Mouse (Mus musculus) lung, adult 2 months (tissue): ENCODE data around the gene Cpne9. TPM values are rescaled to one million over a fixed set of nuclear protein-coding genes. Genes with fewer than 3 reads are reported as not detected.

Experiments
- DNase-seq: peaks from one replicate; pipeline ENCODE4 v3.0.0; 2022
- H3K4me1 ChIP-seq: fragments of 200-500 bp; 2 replicates; pipeline ENCODE4 v1.6.1; 2011; ENCODE audit warnings: low read length; ENCODE audit not compliant: control insufficient read depth, insufficient read depth
- H3K4me3 ChIP-seq: fragments of 200-500 bp; replicated peaks from 2 replicates; pipeline ENCODE3; 2011; ENCODE audit warnings: low read depth, mild to moderate bottlenecking, control low read depth, low read length; ENCODE audit errors: extremely low read depth
- CTCF ChIP-seq: fragments of 200-500 bp; IDR thresholded peaks from 2 replicates; pipeline ENCODE4 v1.5.1; 2011; ENCODE audit warnings: mild to moderate bottlenecking, low read length, control low read depth; ENCODE audit not compliant: insufficient read depth
- POLR2A ChIP-seq: fragments of 200-500 bp; IDR thresholded peaks from 2 replicates; pipeline ENCODE4 v1.6.1; 2011; ENCODE audit warnings: low read depth, mild to moderate bottlenecking, control low read depth, low read length, borderline replicate concordance; ENCODE audit errors: extremely low read depth
- WGBS: fragments of 180-500 bp; shearing (Covaris S2); methylation state at CpG from one replicate; pipeline ENCODE4 v1.1.7; 2018; 5-methylcytosine and 5-hydroxymethylcytosine counted together
- polyA plus RNA-seq: library from polyadenylated mRNA; depleted of rRNA; stranded (reverse); fragments of >200 nt; gene quantifications from 2 replicates; pipeline ENCODE4 v1.2.3, GENCODE M21; 2012; rRNA removed

Cpne9 gene
- 0.06 TPM in 1 of 2 replicates, not detected in the other for polyA plus RNA-seq

DNA sequence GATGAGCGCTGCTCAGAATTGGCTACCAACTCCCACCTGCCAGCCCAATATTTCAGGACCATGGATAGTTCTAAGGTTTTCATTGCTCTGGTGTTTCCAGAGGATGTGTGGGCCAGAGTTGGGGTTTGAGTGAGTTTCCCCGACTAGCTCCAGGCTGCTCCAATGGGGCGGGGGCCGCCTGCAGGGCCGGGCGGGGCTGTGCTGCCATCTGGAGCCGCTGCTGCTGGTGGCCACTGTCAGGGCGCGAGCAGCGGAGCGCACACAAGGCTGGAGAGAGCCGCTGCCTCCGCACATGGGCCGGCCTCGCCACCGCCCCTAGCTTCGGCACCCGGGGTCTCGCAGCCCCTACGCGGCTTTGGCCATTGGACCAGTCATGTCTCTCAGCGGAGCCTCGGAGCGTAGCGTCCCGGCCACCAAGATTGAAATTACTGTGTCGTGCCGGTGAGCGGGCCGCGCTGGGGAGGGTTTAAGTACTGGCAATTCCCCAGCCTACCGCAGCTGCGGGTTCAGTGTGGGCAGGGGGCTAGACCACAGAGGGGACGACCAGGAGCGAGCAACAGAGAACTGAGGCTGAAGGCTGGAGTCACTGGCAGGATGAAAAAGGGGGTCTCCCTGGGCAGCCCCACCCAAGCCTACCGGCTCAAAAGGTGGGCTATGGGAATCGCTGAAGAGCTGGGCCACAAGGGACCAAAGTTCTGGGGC, at the start of gene Cpne9:
Gene Cpne9, plus strand, starts transcription at position 207 of the 702 bp plus-strand sequence.
- TF ChIP-seq POLR2A (no peak), CTCF (no peak)
- DNase-seq, result no peak
- Histone ChIP-seq H3K4me3 (no peak within 1 kb of the TSS), H3K4me1 (0 out of 2 replicates have a peak, but pooled peaks cover 2% of the 10 kb centered on the region)
- 4% methylated on average over 37 of the region's 37 CpGs for WGBS

DNA sequence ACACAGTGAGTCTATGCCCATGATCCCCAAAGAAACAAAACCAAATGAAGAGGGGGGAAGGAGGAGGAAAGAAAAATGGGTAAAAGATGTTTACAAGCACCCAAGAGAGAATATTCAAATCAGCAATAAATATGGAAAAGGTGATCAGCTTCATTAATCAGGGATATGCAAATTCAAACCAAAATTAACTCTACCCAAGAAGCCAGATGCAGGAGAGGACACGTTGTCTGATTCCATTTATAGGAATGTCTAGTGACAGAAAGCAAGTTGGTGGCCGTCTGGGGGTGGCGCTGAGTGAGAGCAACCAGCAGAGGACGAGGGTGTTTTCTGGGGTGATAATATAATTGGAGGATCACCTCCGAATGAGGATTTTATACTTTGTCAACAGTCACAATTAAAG, 47.0 kb upstream of the Cpne9 start:
- TF ChIP-seq POLR2A, result no peak
- no peak for TF ChIP-seq CTCF
- DNase-seq, result no peak
- 62% methylated on average over 5 of the region's 5 CpGs for WGBS
- Histone ChIP-seq H3K4me1 (peaks cover 10% of the 10 kb centered on the region), H3K4me3 (no peak overlapping the region)

DNA sequence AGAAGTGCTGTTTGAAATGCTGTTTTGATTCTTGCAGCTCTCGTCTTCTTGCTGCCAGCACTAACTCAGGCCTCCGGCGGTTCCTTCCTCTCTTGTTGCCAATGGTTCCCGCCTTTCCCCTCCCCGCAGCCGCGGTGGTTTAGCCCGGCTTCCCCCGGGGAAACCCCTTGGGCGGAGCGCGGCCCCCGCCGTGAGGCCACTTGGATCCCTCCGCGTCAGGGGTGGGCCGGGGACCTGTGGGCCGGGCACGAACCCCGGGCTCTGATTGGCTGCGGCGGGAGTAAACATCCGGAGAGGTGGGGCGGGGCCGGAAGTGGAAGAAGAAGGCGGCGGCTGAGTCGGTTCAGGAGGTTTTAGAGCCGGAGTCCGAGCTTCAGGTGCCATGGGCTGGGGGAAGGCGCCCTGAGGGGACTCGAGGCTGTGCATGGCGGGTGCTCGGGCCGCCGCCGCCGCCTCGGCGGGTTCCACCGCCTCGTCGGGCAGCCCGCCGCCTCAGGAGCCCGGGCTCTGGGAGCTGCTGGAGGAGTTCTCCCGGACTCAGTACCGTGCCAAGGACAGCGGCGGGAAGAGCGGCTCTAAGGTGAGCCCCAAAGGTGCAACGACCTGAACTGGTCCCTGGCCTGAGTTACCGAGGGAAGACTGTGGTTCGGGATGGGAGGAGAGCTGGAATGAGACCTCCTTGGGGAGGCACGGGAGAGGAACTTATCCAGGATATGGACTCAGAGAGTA, 44.4 kb upstream of the Cpne9 start, which contains the start of gene Mtmr14:
Gene Mtmr14, plus strand, starts transcription at position 302 of the 729 bp plus-strand sequence.
- H3K4me1 ChIP-seq, result peaks cover 10% of the 10 kb centered on the region
- H3K4me3 ChIP-seq, result peak within 1 kb of the TSS; percentile 99
- under 1% methylated on average over 52 of the region's 55 CpGs for WGBS
- DNase-seq, result peak; percentile 99
- TF ChIP-seq CTCF, result no peak
- TF ChIP-seq POLR2A, result peak; percentile 38; the same call in 1 of the 2 replicates

DNA sequence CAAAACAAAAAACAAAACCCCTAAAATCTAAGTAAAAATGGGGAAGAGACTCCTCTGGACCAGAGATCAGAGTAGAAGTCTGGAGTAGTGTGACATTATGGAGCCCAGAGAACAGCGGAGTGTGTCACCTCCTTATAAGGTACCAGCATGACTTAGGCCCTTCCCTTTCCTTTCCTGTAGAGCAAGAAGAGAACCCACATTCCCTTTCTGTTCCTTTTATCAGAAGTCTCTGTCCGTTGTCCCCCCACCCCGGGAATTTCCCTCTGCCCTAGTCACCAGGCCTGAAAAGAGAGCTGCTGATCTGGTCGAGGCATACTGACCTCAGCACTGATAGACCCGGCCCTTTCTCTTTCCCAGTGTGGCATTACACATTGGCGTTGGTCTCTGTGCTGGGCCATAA, 43.7 kb upstream of the Cpne9 start:
- Histone ChIP-seq H3K4me1 (peaks cover 10% of the 10 kb centered on the region), H3K4me3 (peak overlapping the region; percentile 99)
- WGBS, result 12% methylated on average over 6 of the region's 6 CpGs
- DNase-seq, result no peak
- TF ChIP-seq POLR2A (no peak), CTCF (no peak)

DNA sequence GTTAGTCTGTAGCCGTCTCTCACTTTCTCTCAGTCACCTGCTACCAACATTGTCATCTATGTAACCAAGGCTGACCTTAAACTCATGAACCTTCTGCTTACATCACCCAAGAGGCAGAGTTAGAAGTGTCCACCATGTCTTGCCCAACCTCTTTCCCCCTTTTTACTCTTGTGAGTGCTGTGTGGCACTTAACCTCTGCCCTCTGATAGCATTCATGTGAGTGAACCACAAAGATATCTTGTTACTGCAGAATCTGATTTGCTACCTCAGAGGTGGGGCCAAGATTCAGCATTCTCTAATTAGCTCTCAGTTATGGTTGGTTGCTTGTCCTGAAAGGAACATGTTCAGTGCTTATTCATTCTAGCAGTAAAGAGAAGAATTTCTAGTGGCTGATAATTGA, 39.4 kb upstream of the Cpne9 start:
- Histone ChIP-seq H3K4me3 (no peak overlapping the region), H3K4me1 (peaks cover 8% of the 10 kb centered on the region)
- DNase-seq, result no peak
- 75% methylated on average over 1 of the region's 1 CpGs for WGBS
- TF ChIP-seq CTCF (no peak), POLR2A (no peak)

DNA sequence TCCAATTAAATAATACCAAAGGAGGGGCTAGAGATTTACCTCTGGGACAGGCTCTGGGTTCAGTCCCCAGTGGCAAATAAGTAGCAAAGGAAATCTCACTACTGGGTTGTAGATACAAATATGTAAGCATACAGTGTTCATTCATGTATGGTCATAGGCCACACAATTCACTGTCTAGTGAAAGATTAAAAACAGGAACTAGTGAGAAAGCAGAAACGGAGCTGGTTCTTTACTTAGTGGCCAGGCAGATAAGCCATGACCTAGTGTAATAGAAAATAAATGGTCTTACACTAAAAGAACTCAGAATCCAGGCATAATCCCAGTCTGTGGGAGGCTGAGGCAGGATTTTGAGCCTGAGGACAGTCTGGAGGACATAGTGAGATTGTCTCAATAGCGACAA, 36.5 kb upstream of the Cpne9 start:
- DNase-seq, result no peak
- 77% methylated on average over 2 of the region's 2 CpGs for WGBS
- no peak for TF ChIP-seq POLR2A
- TF ChIP-seq CTCF, result no peak
- H3K4me1 ChIP-seq, result no peaks in the 10 kb centered on the region; the same call in 1 of the 2 replicates
- no peak overlapping the region for H3K4me3 ChIP-seq

DNA sequence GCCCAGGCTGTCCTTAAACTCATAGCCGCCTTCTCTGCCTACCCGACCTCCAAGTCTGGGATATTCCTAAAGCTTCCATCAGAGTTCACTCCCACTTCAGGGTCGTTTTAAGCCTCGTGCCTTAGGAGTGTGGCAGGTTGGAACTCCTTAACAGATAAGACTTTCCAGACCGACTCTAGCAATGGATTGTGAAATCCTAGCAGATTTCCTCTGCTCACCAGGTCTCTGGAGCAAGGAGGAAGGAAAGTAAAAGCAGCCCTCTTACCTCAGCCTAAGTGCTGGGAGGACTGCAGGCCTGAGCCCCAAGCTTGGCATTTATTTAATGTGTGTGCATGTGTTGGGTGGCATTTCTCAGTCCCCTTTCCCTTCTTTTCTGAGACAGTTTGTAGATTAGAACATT, 31.3 kb upstream of the Cpne9 start:
- no peak for DNase-seq
- WGBS, result 68% methylated on average over 5 of the region's 5 CpGs
- TF ChIP-seq POLR2A (no peak), CTCF (no peak)
- no peak overlapping the region for H3K4me3 ChIP-seq
- no peaks in the 10 kb centered on the region; the same call in 1 of the 2 replicates for H3K4me1 ChIP-seq

DNA sequence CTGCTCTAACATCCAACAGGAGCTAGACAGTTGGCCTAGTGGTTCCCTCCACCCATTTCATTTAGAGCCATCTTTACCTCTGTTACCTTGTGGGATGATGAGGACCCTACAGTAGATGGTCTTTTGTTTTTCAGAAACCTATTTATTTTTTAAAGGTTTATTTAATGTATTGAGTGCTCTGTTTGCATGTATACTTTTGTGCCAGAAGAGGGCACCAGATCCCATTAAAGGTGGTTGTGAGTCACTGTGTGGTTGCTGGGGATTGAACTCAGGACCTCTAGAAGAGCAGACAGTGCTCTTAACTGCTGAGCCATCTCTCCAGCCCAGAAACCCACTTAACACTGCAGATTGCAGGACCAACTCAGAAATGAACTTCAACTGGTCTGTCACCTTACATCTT, 30.2 kb upstream of the Cpne9 start:
- no peak for DNase-seq
- TF ChIP-seq CTCF (no peak), POLR2A (no peak)
- H3K4me1 ChIP-seq, result no peaks in the 10 kb centered on the region; the same call in 1 of the 2 replicates
- no peak overlapping the region for H3K4me3 ChIP-seq

DNA sequence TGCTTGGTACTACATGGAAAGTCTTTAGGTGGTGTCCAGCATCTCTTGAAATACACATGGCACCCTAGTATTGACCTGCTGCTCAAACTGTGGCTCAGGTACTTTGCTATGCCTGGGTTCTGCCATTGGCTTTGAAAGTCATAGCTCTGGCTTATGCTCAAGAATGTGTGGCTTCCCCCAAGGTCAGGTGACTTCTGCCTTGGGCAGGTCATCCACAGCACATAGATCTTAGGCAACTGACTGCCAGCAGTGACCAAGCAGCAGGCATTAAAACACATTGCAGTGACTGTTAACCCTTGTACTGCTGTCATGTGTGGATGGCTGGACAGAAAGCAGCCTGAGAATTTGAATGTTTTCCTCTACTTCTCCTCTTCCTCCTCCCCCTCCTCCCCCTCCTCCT, 27.2 kb upstream of the Cpne9 start:
- DNase-seq, result no peak
- TF ChIP-seq CTCF, result no peak
- TF ChIP-seq POLR2A, result no peak

More for the DNA sequence above, 27.2 kb upstream of the Cpne9 start:
- Histone ChIP-seq H3K4me1 (no peaks in the 10 kb centered on the region), H3K4me3 (no peak overlapping the region)
